Mouse (Mus musculus) heart, postnatal 0 days (tissue): ENCODE measurements around the gene Runx2.
A peak's percentile ranks its signal among the peaks of the same experiment; 100 is the strongest.

Experiments used
- CTCF ChIP-seq: IDR thresholded peaks from 2 replicates; pipeline ENCODE4 v1.5.1; 2016; ENCODE audit warnings: antibody characterized with exemption, control low read depth, low read depth
- EP300 ChIP-seq: IDR thresholded peaks from 2 replicates; pipeline ENCODE4 v1.6.1; 2016; ENCODE audit warnings: antibody characterized with exemption, low read depth

GRCm38 (mm10) chr17:44776738-44777270 lies 37.8 kb downstream of the Runx2 start, which contains the start of gene Supt3:
- TF ChIP-seq CTCF (peak; percentile 31), EP300 (no peak)
